ENCODE assay signal across 29 mouse cellular contexts in genomic region chr11:95814101-95814500, GRCm38 (mm10). TPM values are rescaled to one million over a fixed set of nuclear protein-coding genes. Genes with fewer than 3 reads are reported as not detected.
"Had no signal": no experiment of that assay in that cellular context is flagged by ENCODE, and none has a peak within 500 bp of the region (broad histone marks: within the 10 kb centered on the region; RNA-seq: fewer than 3 reads in every experiment).

No protein-coding gene starts in this region.

- H3K4me3 ChIP-seq: embryonic facial prominence, embryonic 10.5 days; embryonic facial prominence, embryonic 12.5 days; embryonic facial prominence, embryonic 13.5 days; embryonic facial prominence, embryonic 15.5 days; erythroblast, embryonic 14.5 days; forebrain, embryonic 10.5 days; forebrain, embryonic 12.5 days; forebrain, embryonic 13.5 days; forebrain, embryonic 15.5 days; gastrocnemius, adult 2 months; heart, adult 2 months had no signal

- H3K27ac ChIP-seq: embryonic facial prominence, embryonic 10.5 days; embryonic facial prominence, embryonic 12.5 days; embryonic facial prominence, embryonic 13.5 days; embryonic facial prominence, embryonic 15.5 days; forebrain, embryonic 10.5 days; forebrain, embryonic 12.5 days; forebrain, embryonic 13.5 days; forebrain, embryonic 15.5 days; gastrocnemius, adult 2 months; heart, adult 2 months had no signal

- H3K4me2 ChIP-seq: embryonic facial prominence, embryonic 12.5 days; embryonic facial prominence, embryonic 13.5 days; embryonic facial prominence, embryonic 15.5 days; forebrain, embryonic 12.5 days; forebrain, embryonic 13.5 days; forebrain, embryonic 15.5 days had no signal

- H3K27me3 ChIP-seq: embryonic facial prominence, embryonic 12.5 days; embryonic facial prominence, embryonic 13.5 days; embryonic facial prominence, embryonic 15.5 days; forebrain, embryonic 13.5 days; forebrain, embryonic 15.5 days had no signal

- H3K9me3 ChIP-seq: embryonic facial prominence, embryonic 10.5 days; embryonic facial prominence, embryonic 12.5 days; embryonic facial prominence, embryonic 13.5 days; embryonic facial prominence, embryonic 15.5 days; forebrain, embryonic 10.5 days; forebrain, embryonic 12.5 days; forebrain, embryonic 13.5 days; forebrain, embryonic 15.5 days had no signal

- ATAC-seq: forebrain, embryonic 13.5 days; forebrain, embryonic 14.5 days; forebrain, embryonic 15.5 days; forebrain, embryonic 16.5 days; forebrain, postnatal 0 days had no signal

- H3K9ac ChIP-seq: embryonic facial prominence, embryonic 12.5 days; embryonic facial prominence, embryonic 13.5 days; embryonic facial prominence, embryonic 15.5 days; forebrain, embryonic 12.5 days; forebrain, embryonic 13.5 days; forebrain, embryonic 15.5 days; forebrain, postnatal 0 days had no signal

- DNase-seq: cerebellum, adult 8-10 months; cerebellum, adult 9-10 months; cerebellum, adult 9-11 months; cerebellum, postnatal 10 days; cerebellum, postnatal 14 days; cerebellum, postnatal 25 days; cerebellum, postnatal 36 days; embryo, embryonic 11 days; forebrain, postnatal 0 days; gastrocnemius, adult 2 months; gastrocnemius, postnatal 10 days; gastrocnemius, postnatal 14 days; gastrocnemius, postnatal 25 days; gastrocnemius, postnatal 36 days; heart, adult 18-20 months; heart, adult 2 months had no signal

- H3K36me3 ChIP-seq: embryonic facial prominence, embryonic 10.5 days; embryonic facial prominence, embryonic 12.5 days; embryonic facial prominence, embryonic 13.5 days; embryonic facial prominence, embryonic 15.5 days; forebrain, embryonic 10.5 days; forebrain, embryonic 12.5 days; forebrain, embryonic 15.5 days had no signal

- H3K4me1 ChIP-seq: embryonic facial prominence, embryonic 12.5 days; embryonic facial prominence, embryonic 13.5 days; embryonic facial prominence, embryonic 15.5 days; forebrain, embryonic 13.5 days had no signal

RNA-seq across cellular contexts. Expression of gene Phospho1, which starts 10.2 kb away (rescaled TPM):
- polyA plus RNA-seq: embryonic facial prominence, embryonic 10.5 days; embryonic facial prominence, embryonic 11.5 days; embryonic facial prominence, embryonic 12.5 days; forebrain, embryonic 10.5 days; forebrain, embryonic 11.5 days; forebrain, embryonic 12.5 days; forebrain, embryonic 13.5 days; forebrain, embryonic 14.5 days; forebrain, embryonic 15.5 days; forebrain, embryonic 16.5 days; forebrain, postnatal 0 days had no signal
